ENCODE assay signal across 8 mouse cellular contexts in genomic region chr4:118083217-118083951, GRCm38 (mm10). TPM values are rescaled to one million over a fixed set of nuclear protein-coding genes. Genes with fewer than 3 reads are reported as not detected.
A peak's percentile ranks its signal among the peaks of the same experiment; 100 is the strongest.
DNase-seq lines count a peak whose midpoint lies in the region; ATAC-seq lines count a peak whose summit lies in the region.

No protein-coding gene starts in this region.

- H3K36me3 ChIP-seq in intestine, embryonic 14.5 days (ENCODE audit: control insufficient read depth, insufficient read depth, low read length): no peaks in the 10 kb centered on the region

- 30% methylated on average over 14 of the region's 14 CpGs for WGBS in intestine, embryonic 14.5 days

- H3K4me1 ChIP-seq in intestine, embryonic 14.5 days (replicated peaks; ENCODE audit: control insufficient read depth, insufficient read depth, low read length): peaks cover 8% of the 10 kb centered on the region; the same call in 1 of the 2 replicates

- no peak overlapping the region for H3K9ac ChIP-seq in intestine, embryonic 14.5 days (ENCODE audit: low read length)

- no peak overlapping the region for H3K27ac ChIP-seq in intestine, embryonic 14.5 days (ENCODE audit: low read depth)

- peak overlapping the region; percentile 20; the same call in 1 of the 2 replicates for H3K4me2 ChIP-seq in intestine, embryonic 14.5 days (ENCODE audit: low read length)

- H3K9me3 ChIP-seq in intestine, embryonic 14.5 days (ENCODE audit: control insufficient read depth, low read length): no peaks in the 10 kb centered on the region

- ATAC-seq in intestine, embryonic 14.5 days (replicated peaks; ENCODE audit: low FRiP score, low TSS enrichment, low read depth): peak; percentile 88
- ATAC-seq in megakaryocyte-erythroid progenitor cell, adult 5-6 weeks (replicated peaks; ENCODE audit: low FRiP score, low TSS enrichment, poor library complexity, severe bottlenecking): peak; percentile 73

- H3K4me3 ChIP-seq in intestine, embryonic 14.5 days (ENCODE audit: low read depth, low read length): no peak overlapping the region

- intact Hi-C loops in gastrocnemius, postnatal 36 days (cut with DNase I): loop anchor here (2.0 to 10.0 kb wide), 4 partner anchors 41 to 379 kb away; partner anchors contain the start of gene Artn
- intact Hi-C loops in left cerebral cortex, postnatal 10 days (cut with DNase I): loop anchor here (1.0 to 10.0 kb wide), 5 partner anchors 155 to 379 kb away; partner anchors contain the start of genes B4galt2 and Slc6a9

- no peaks in the 10 kb centered on the region for H3K27me3 ChIP-seq in intestine, embryonic 14.5 days (replicated peaks; ENCODE audit: control insufficient read depth, insufficient read depth, low read length)

- DNase-seq in adrenal gland, adult 18-20 months (ENCODE audit: low spot score in 2 of 2): peak; percentile 97 to 98
- DNase-seq in embryo, embryonic 11 days: peak; percentile 94
- DNase-seq in gastrocnemius, postnatal 36 days: peak; percentile 92 to 95
- peak; percentile 100 for DNase-seq in intestine, embryonic 14.5 days (ENCODE audit: low spot score)
- peak; percentile 91 to 93 for DNase-seq in left cerebral cortex, postnatal 10 days (ENCODE audit: extremely low spot score in 1 of 2, low spot score in 2 of 2)
- peak; percentile 98 for DNase-seq in right cerebral cortex, postnatal 14 days
- DNase-seq in urinary bladder, postnatal 25 days (ENCODE audit: low spot score): peak; percentile 99

RNA-seq across cellular contexts. Expression of gene St3gal3, which starts 51.3 kb away (rescaled TPM):
- 10 to 100 TPM; 37.4 to 40.5 TPM for total RNA-seq in adrenal gland, adult 18-20 months (2021)
- total RNA-seq in gastrocnemius, postnatal 36 days (2021): 10 to 100 TPM; 65.8 to 68.8 TPM
- polyA plus RNA-seq in intestine, embryonic 14.5 days (2014; fragmentation: Nextera tagmentation; extraction: Ambion mirVana): 4.5 and 4.7 TPM in 2 replicates
- 10 to 100 TPM; 36.8 to 40.2 TPM for total RNA-seq in left cerebral cortex, postnatal 10 days (2021)
- 14.1 and 28.4 TPM in 2 replicates for total RNA-seq in megakaryocyte-erythroid progenitor cell, adult 5-6 weeks (2014; fragmentation: Nextera tagmentation)
- total RNA-seq in megakaryocyte-erythroid progenitor cell, adult 5-6 weeks (2017): 6.6 and 8.4 TPM in 2 replicates
